Mouse (Mus musculus) lung, embryonic 15.5 days (tissue): ENCODE results near the gene Zfp282. TPM values are rescaled to one million over a fixed set of nuclear protein-coding genes. Genes with fewer than 3 reads are reported as not detected.
"Not testable (repeated sequence)": the region's sequence is repeated elsewhere in the genome, so short reads cannot be mapped to it uniquely, and the experiment has no call there.

Source experiments
- ATAC-seq: fragments of 200-750 bp; cut with Nextera tagmentation; 2 replicates; pipeline ENCODE4 v1.8.0; 2017; ENCODE audit warnings: moderate number of reproducible peaks, borderline replicate concordance; ENCODE audit not compliant: low FRiP score, low TSS enrichment; ENCODE audit errors: extremely low read depth
- H3K27ac ChIP-seq: fragments of 300-500 bp; sonication (generic); 2 replicates; pipeline ENCODE4 v1.5.1; 2015; ENCODE audit warnings: moderate library complexity, mild to moderate bottlenecking, inconsistent platforms
- H3K27me3 ChIP-seq: fragments of 300-500 bp; sonication (generic); 2 replicates; pipeline ENCODE4 v1.6.1; 2015; ENCODE audit warnings: inconsistent platforms
- H3K36me3 ChIP-seq: fragments of 300-500 bp; sonication (generic); 2 replicates; pipeline ENCODE4 v1.6.1; 2015; ENCODE audit warnings: inconsistent platforms
- H3K4me1 ChIP-seq: fragments of 300-500 bp; sonication (generic); 2 replicates; pipeline ENCODE4 v1.6.1; 2015; ENCODE audit warnings: inconsistent platforms
- H3K4me2 ChIP-seq: fragments of 300-500 bp; sonication (generic); 2 replicates; pipeline ENCODE4 v1.6.1; 2015; ENCODE audit warnings: inconsistent platforms, mild to moderate bottlenecking, moderate library complexity
- H3K4me3 ChIP-seq: fragments of 300-500 bp; sonication (generic); 2 replicates; pipeline ENCODE4 v1.5.1; 2015; ENCODE audit warnings: mild to moderate bottlenecking, inconsistent platforms
- H3K9ac ChIP-seq: fragments of 300-500 bp; sonication (generic); 2 replicates; pipeline ENCODE4 v1.6.1; 2015; ENCODE audit warnings: inconsistent platforms
- H3K9me3 ChIP-seq: fragments of 300-500 bp; sonication (generic); 2 replicates; pipeline ENCODE4 v1.6.1; 2016; ENCODE audit warnings: inconsistent platforms
- WGBS: fragments of 180-500 bp; shearing (Covaris S2); methylation state at CpG from one replicate; pipeline ENCODE4 v1.1.7; 2015; 5-methylcytosine and 5-hydroxymethylcytosine counted together
- polyA plus RNA-seq: library from polyadenylated mRNA; unstranded; fragments of >200 nt; fragmentation: Nextera tagmentation; extraction: Ambion mirVana; gene quantifications from 2 replicates; pipeline ENCODE4 v1.2.1, GENCODE M21; 2015

The Zfp282 gene
- polyA plus RNA-seq, 1 experiment from 2014 or later: 17.9 TPM

DNA sequence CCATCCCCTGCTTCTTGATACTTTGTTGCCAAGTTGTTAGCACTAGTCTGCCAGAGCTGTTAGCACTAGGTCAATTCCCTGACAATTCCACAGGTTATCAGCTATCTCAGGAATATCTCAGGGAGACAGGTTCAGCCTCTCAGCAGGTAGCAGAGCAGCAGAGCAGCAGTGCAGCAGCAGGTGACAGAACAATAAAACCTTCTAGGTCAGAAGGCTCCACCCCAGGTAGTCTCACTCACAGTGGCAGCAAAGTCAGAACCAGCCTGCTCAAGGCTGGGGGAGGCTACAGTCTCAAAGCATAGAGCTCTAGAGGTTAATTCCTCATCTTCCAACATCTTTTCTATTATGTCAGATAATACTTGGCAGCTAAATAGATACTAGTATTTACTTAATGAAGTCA, 31.2 kb upstream of the Zfp282 start:
- no peaks in the 10 kb centered on the region for H3K4me1 ChIP-seq
- no peak overlapping the region for H3K4me2 ChIP-seq
- H3K27me3 ChIP-seq: no peaks in the 10 kb centered on the region
- H3K9ac ChIP-seq: no peak overlapping the region
- H3K9me3 ChIP-seq: no peaks in the 10 kb centered on the region
- no peak overlapping the region for H3K27ac ChIP-seq
- H3K36me3 ChIP-seq: peaks cover 2% of the 10 kb centered on the region; the same call in 1 of the 2 replicates
- H3K4me3 ChIP-seq: no peak overlapping the region
- ATAC-seq: no peak

- H3K4me3 ChIP-seq: no peak overlapping the region
- H3K4me1 ChIP-seq: no peaks in the 10 kb centered on the region
- H3K27ac ChIP-seq: no peak overlapping the region
- no peak overlapping the region for H3K4me2 ChIP-seq
- H3K9ac ChIP-seq: no peak overlapping the region
- no peaks in the 10 kb centered on the region for H3K27me3 ChIP-seq
- H3K9me3 ChIP-seq: no peaks in the 10 kb centered on the region
- peaks cover 23% of the 10 kb centered on the region for H3K36me3 ChIP-seq
- WGBS: 92% methylated on average over 6 of the region's 6 CpGs
- ATAC-seq: no peak
Measured at GRCm38 (mm10) chr6:47857241-47857640, 19.8 kb upstream of the Zfp282 start.

GRCm38 (mm10) chr6:47857729-47858128, 19.3 kb upstream of the Zfp282 start:
- H3K4me1 ChIP-seq, H3K9ac ChIP-seq, ATAC-seq, H3K27me3 ChIP-seq, H3K4me3 ChIP-seq, H3K27ac ChIP-seq, H3K9me3 ChIP-seq, H3K4me2 ChIP-seq: not testable (repeated sequence)
- 88% methylated on average over 3 of the region's 3 CpGs for WGBS
- peaks cover 27% of the 10 kb centered on the region for H3K36me3 ChIP-seq

GRCm38 (mm10) chr6:47872266-47872665, 4.7 kb upstream of the Zfp282 start:
- WGBS: 94% methylated on average over 5 of the region's 5 CpGs
- no peak for ATAC-seq

DNA sequence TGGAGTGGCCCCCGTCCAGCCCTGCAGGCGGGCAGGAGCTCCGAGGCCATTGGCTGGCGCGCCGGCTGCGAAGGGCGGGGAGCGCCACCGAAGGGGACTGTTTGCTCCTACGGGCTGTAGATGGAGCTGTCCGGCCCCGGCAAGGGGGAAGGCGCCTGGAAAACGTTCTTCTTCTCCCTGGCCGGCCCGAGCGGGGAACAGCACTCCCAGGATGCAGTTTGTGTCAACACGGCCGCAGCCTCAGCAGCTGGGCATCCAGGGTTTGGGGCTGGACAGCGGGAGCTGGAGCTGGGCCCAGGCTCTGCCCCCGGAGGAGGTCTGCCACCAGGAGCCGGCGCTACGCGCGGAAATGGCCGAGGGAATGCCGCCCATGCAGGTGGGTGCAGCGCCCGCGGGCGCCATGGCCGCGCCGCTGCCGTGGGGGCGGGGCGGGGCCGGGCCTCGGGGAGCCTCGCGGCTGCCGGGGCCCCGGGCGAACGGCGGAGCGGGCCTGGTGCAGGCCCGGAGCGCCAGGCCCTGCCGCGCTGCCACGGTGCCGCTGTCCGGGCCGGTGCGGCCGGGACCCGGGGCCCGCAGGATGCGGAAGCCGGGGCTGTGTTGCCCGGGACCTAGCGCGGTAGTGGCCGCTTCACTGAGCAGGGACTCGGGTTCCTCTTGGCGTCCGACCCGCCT, 593 bp downstream of the Zfp282 start:
- Histone ChIP-seq H3K27me3 (no peaks in the 10 kb centered on the region), H3K4me3 (peak overlapping the region; percentile 96), H3K27ac (peak overlapping the region; percentile 99), H3K9me3 (no peaks in the 10 kb centered on the region), H3K36me3 (peaks cover 28% of the 10 kb centered on the region), H3K9ac (peak overlapping the region; percentile 91), H3K4me1 (peaks cover 19% of the 10 kb centered on the region), H3K4me2 (peak overlapping the region; percentile 77)
- peak; percentile 96 for ATAC-seq
- WGBS: under 1% methylated on average over 71 of the region's 71 CpGs

More at GRCm38 (mm10) chr6:47872266-47872665, 4.7 kb upstream of the Zfp282 start:
- Histone ChIP-seq H3K9ac (no peak overlapping the region), H3K27ac (no peak overlapping the region), H3K4me2 (no peak overlapping the region), H3K9me3 (no peaks in the 10 kb centered on the region), H3K36me3 (peaks cover 10% of the 10 kb centered on the region), H3K27me3 (no peaks in the 10 kb centered on the region), H3K4me3 (no peak overlapping the region), H3K4me1 (no peaks in the 10 kb centered on the region)

DNA sequence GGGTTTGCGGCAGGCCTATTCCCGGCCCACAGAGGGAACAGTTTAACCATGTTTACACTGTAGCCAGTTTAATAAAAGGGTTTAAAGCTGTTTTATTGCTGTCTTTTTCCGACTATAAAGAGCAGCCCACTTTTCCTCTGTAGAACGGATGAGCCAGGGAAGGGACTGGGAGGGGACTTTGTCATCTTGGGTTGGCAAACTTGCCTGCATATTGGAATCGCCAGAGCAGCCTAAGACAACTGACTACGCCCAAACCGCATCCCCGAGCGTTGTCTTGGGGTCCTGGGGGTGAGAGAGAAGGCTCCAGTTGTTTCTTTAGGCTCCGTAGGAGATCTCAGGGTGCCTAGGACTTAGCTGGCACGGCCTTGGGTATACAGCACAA, 1.1 kb downstream of the Zfp282 start:
- Histone ChIP-seq H3K27me3 (no peaks in the 10 kb centered on the region), H3K4me3 (peak overlapping the region; percentile 96), H3K9ac (peak overlapping the region; percentile 91), H3K9me3 (no peaks in the 10 kb centered on the region), H3K27ac (peak overlapping the region; percentile 99), H3K36me3 (peaks cover 33% of the 10 kb centered on the region), H3K4me1 (peaks cover 19% of the 10 kb centered on the region), H3K4me2 (peak overlapping the region; percentile 77)
- WGBS: 0% methylated on average over 11 of the region's 11 CpGs
- no peak for ATAC-seq

GRCm38 (mm10) chr6:47878593-47878992, 1.6 kb downstream of the Zfp282 start:
- Histone ChIP-seq H3K36me3 (peaks cover 38% of the 10 kb centered on the region), H3K27me3 (no peaks in the 10 kb centered on the region), H3K9me3 (no peaks in the 10 kb centered on the region), H3K4me1 (peaks cover 19% of the 10 kb centered on the region), H3K4me2 (peak overlapping the region; percentile 77), H3K4me3 (peak overlapping the region; percentile 96), H3K27ac (peak overlapping the region; percentile 99), H3K9ac (peak overlapping the region; percentile 91)
- ATAC-seq: no peak
- WGBS: 30% methylated on average over 3 of the region's 3 CpGs

GRCm38 (mm10) chr6:47879049-47879716, 2.2 kb downstream of the Zfp282 start:
- peak overlapping the region; percentile 91 for H3K9ac ChIP-seq
- no peak for ATAC-seq
- no peaks in the 10 kb centered on the region for H3K9me3 ChIP-seq
- peak overlapping the region; percentile 96 for H3K4me3 ChIP-seq
- H3K36me3 ChIP-seq: peaks cover 43% of the 10 kb centered on the region
- peaks cover 19% of the 10 kb centered on the region for H3K4me1 ChIP-seq
- no peaks in the 10 kb centered on the region for H3K27me3 ChIP-seq
- peak overlapping the region; percentile 77 for H3K4me2 ChIP-seq
- WGBS: 56% methylated on average over 4 of the region's 4 CpGs
- H3K27ac ChIP-seq: no peak overlapping the region

DNA sequence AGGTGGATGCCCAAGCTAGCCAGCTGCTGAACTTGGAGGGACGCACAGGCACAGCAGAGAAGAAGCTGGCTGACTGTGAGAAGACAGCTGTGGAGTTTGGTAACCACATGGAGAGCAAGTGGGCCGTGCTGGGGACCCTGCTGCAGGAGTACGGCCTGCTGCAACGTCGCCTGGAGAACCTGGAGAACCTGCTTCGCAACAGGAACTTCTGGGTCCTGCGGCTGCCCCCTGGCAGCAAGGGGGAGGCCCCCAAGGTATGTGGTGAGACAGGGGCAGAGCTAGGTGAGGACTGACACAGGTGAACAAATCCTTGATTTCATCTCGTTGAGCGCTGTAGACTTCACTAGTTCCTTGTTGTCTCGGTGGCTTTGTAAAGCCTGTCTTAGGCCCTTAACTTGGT, 3.2 kb downstream of the Zfp282 start:
- no peak for ATAC-seq
- Histone ChIP-seq H3K4me1 (peaks cover 19% of the 10 kb centered on the region), H3K27ac (no peak overlapping the region), H3K9me3 (no peaks in the 10 kb centered on the region), H3K27me3 (no peaks in the 10 kb centered on the region), H3K4me3 (no peak overlapping the region), H3K9ac (no peak overlapping the region), H3K36me3 (peaks cover 52% of the 10 kb centered on the region), H3K4me2 (no peak overlapping the region)
- WGBS: 83% methylated on average over 10 of the region's 10 CpGs

DNA sequence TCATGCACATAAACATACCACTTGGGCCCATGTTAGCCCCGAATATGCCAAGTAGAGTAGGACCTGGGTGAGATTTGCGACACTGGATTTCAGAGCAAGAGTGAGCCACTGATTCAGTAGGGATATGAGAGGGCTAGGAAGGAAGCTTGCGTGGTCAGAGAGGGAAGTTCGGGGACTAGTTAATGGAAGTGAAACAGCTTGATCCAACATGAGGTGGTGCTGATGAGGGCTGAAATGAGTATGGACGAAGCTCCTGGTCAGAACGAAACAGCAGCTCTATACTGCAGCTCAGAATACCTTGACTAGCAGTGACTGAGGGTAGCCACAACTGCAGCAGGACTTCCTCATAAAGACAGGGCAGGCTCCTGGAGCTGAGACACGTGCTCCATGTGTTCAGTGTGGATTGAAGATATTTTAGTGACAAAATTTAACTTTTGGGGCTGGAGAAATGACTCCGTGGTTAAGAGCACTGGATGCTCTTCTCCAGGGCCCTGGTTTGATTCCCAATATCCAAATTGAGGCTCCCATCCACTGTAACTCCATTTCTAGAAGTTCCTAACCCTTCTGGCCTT, 11.9 kb downstream of the Zfp282 start:
- H3K4me3 ChIP-seq: no peak overlapping the region
- H3K9me3 ChIP-seq: no peaks in the 10 kb centered on the region
- H3K9ac ChIP-seq: no peak overlapping the region
- 87% methylated on average over 8 of the region's 8 CpGs for WGBS
- no peak overlapping the region for H3K4me2 ChIP-seq
- H3K27ac ChIP-seq: no peak overlapping the region
- no peaks in the 10 kb centered on the region for H3K27me3 ChIP-seq
- peaks cover 69% of the 10 kb centered on the region for H3K36me3 ChIP-seq
- ATAC-seq: no peak
- no peaks in the 10 kb centered on the region for H3K4me1 ChIP-seq

GRCm38 (mm10) chr6:47899416-47899815, 22.4 kb downstream of the Zfp282 start:
- H3K27me3 ChIP-seq: no peaks in the 10 kb centered on the region
- H3K9me3 ChIP-seq: 0 out of 2 replicates have a peak, but pooled peaks cover under 1% of the 10 kb centered on the region
- no peak overlapping the region for H3K27ac ChIP-seq
- no peaks in the 10 kb centered on the region for H3K4me1 ChIP-seq
- no peak overlapping the region for H3K4me3 ChIP-seq
- ATAC-seq: no peak
- WGBS: 90% methylated on average over 6 of the region's 6 CpGs
- H3K4me2 ChIP-seq: no peak overlapping the region
- no peak overlapping the region for H3K9ac ChIP-seq
- H3K36me3 ChIP-seq: peaks cover 69% of the 10 kb centered on the region

DNA sequence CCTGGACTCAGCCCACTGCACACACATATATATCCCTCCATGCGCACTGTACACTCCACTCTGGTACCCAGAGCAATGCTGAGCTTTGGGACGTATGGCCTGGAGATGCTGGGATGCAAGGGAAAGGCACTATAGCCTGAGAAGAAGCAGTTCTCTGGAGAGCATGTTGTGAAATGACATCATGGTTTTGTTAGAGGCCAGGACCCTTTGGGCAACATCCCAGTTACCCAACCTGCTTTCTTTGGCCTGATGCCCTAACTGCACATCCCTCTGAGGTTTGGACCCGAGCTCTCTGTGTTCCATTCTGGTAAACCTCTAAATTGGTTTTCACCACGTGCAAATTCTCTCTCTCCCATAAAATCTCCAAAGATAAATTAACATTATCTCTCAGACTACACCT, 26.6 kb downstream of the Zfp282 start:
- no peak overlapping the region for H3K9ac ChIP-seq
- no peaks in the 10 kb centered on the region for H3K4me1 ChIP-seq
- no peak overlapping the region for H3K4me2 ChIP-seq
- no peak overlapping the region for H3K4me3 ChIP-seq
- H3K27ac ChIP-seq: no peak overlapping the region
- ATAC-seq: no peak
- WGBS: 80% methylated on average over 4 of the region's 4 CpGs
- H3K9me3 ChIP-seq: 0 out of 2 replicates have a peak, but pooled peaks cover 3% of the 10 kb centered on the region
- peaks cover 95% of the 10 kb centered on the region for H3K36me3 ChIP-seq
- H3K27me3 ChIP-seq: no peaks in the 10 kb centered on the region
